Mouse (Mus musculus) naive thymus-derived CD4-positive, alpha-beta T cell, adult 2 months (primary cell): ENCODE measurements around the gene Cox7b.

Source experiments
- DNase-seq: peaks from one replicate; pipeline ENCODE4 v3.0.0-alpha.2; 2011; ENCODE audit warnings: low read depth

Cox7b gene

GRCm38 (mm10) chrX:106015571-106016322, at the start of gene Cox7b:
Cox7b (plus strand) TSS chrX:106015700.
- peak; percentile 89 for DNase-seq

GRCm38 (mm10) chrX:106001605-106002004, 13.9 kb upstream of the Cox7b start:
- DNase-seq = no peak

GRCm38 (mm10) chrX:106010762-106011161, 4.7 kb upstream of the Cox7b start:
- DNase-seq = no peak

GRCm38 (mm10) chrX:106011465-106012159, 3.9 kb upstream of the Cox7b start, which contains the start of gene Magt1:
Magt1 (minus strand) TSS chrX:106011906.
- peak; percentile 86 for DNase-seq

GRCm38 (mm10) chrX:106012559-106012958, 2.9 kb upstream of the Cox7b start:
- DNase-seq = peak; percentile 21

GRCm38 (mm10) chrX:106013217-106013616, 2.3 kb upstream of the Cox7b start:
- DNase-seq = peak; percentile 74

GRCm38 (mm10) chrX:106014741-106015377, 641 bp upstream of the Cox7b start:
- peak; percentile 18 for DNase-seq

GRCm38 (mm10) chrX:106017102-106017501, 1.6 kb downstream of the Cox7b start:
- DNase-seq = no peak

GRCm38 (mm10) chrX:106017516-106017915, 2.0 kb downstream of the Cox7b start:
- no peak for DNase-seq

- DNase-seq = peak; percentile 94
Observed at GRCm38 (mm10) chrX:106026418-106027342, 11.2 kb downstream of the Cox7b start, which contains the start of gene Atp7a. Atp7a (plus strand) TSS chrX:106027276.

- DNase-seq = no peak
Observed at GRCm38 (mm10) chrX:106027343-106027674, 11.8 kb downstream of the Cox7b start.

- no peak for DNase-seq
Observed at GRCm38 (mm10) chrX:106030176-106030575, 14.7 kb downstream of the Cox7b start.

- no peak for DNase-seq
Observed at GRCm38 (mm10) chrX:106031124-106031523, 15.6 kb downstream of the Cox7b start.

GRCm38 (mm10) chrX:106035727-106036126, 20.2 kb downstream of the Cox7b start:
- DNase-seq = no peak

GRCm38 (mm10) chrX:106037185-106037752, 21.8 kb downstream of the Cox7b start:
- no peak for DNase-seq

GRCm38 (mm10) chrX:106043863-106044617, 28.5 kb downstream of the Cox7b start:
- peak; percentile 37 for DNase-seq

GRCm38 (mm10) chrX:106045455-106045854, 30.0 kb downstream of the Cox7b start:
- DNase-seq = no peak

GRCm38 (mm10) chrX:106045928-106046327, 30.4 kb downstream of the Cox7b start:
- no peak for DNase-seq

- DNase-seq = no peak
Observed at GRCm38 (mm10) chrX:106048191-106048590, 32.7 kb downstream of the Cox7b start.
